Mouse (Mus musculus): Measurements from ENCODE around the gene Gm26741. TPM values are rescaled to one million over a fixed set of nuclear protein-coding genes. Genes with fewer than 3 reads are reported as not detected.

Gm26741 gene
- total RNA-seq, 4 experiments from 2014 or later: not detected

GRCm38 (mm10) chr10:52389438-52389837 lies 30.9 kb downstream of the Gm26741 start:
- no peak for DNase-seq (ENCODE audit: low spot score in 2 of 2)

GRCm38 (mm10) chr10:52391208-52391607 lies 32.6 kb downstream of the Gm26741 start:
- no peak for DNase-seq (ENCODE audit: low spot score in 2 of 2)

- no peak for DNase-seq (ENCODE audit: low spot score in 2 of 2)
These were observed 38.1 kb downstream of the Gm26741 start for GRCm38 (mm10) chr10:52396647-52397046.

DNA sequence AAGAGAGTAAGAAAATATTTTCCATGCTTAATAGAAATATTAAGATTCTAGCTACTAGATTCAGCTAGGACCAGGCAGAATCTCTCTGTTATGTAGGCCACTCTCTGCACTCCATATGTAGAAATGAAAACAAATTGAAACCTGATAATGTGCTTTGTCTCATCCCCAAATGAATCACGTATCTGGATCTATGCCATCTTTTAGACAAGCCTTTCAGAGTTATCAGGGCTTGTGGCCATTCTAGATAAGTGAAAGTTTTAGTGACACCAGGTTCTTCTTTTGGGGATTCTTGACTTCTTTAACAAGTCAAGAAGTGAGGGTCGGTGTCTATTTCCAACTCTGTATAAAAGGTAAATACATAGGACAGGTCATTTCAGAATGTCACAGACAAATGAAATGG lies 40.1 kb downstream of the Gm26741 start:
- DNase-seq (ENCODE audit: low spot score in 2 of 2): no peak

DNA sequence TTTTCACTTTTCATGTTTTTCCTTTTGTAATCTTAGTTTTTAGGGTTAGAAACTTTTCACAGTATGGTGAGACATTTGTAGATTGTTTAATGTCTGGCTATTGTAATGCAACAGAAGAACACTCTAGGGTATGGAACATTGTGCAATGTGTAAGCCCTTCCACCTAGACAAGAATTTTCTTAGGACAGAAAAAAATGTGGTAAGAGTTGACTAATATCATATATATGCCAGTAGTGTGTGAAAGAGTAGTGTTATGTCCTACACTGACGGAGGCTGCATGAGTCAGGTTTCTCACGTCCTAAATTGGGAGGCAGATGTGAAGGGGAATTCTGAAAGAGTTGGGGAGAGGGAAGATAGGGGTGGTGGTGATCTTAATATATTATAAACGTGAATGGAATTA lies 41.2 kb downstream of the Gm26741 start:
- DNase-seq (ENCODE audit: low spot score in 2 of 2): no peak

DNA sequence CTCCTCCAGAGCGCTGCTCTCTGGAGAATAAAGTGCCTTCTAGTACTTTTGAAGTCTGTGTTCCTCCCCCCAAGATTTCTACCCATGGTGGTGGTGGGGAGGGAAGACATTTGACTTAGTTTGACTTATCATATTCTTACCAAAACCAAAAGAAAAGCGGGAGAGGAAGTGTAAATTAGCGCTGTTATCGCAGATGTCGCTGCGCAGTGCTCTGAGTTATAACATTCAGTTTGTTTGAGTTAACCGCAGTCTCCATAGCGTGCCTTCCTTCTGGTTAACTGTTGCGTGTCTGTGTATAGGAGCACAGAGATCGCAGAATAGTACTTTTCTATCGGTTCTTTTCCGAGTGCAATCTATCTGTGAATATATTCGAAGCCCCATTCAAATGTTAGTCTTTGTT lies 46.6 kb downstream of the Gm26741 start:
- no peak for DNase-seq (ENCODE audit: low spot score in 2 of 2)

- no peak for DNase-seq (ENCODE audit: low spot score in 2 of 2)
These were observed 49.0 kb downstream of the Gm26741 start for GRCm38 (mm10) chr10:52407526-52407925.

Other genes starting within 250 kb of the Gm26741 start
- gene Ros1, start 163.5 kb upstream of the Gm26741 start, total RNA-seq (2022): not detected
- 1 to 10 TPM; 6.4 to 8.4 (median 7.3) TPM for gene Dcbld1, start 125.1 kb upstream of the Gm26741 start, total RNA-seq (2022)
- gene Gopc, start 23.4 kb downstream of the Gm26741 start, total RNA-seq (2022): 10 to 100 TPM; 40.2 to 43.0 (median 41.9) TPM
- gene Nepn, start 30.2 kb downstream of the Gm26741 start, total RNA-seq (2022): not detected
- gene Nus1, start 58.8 kb downstream of the Gm26741 start, total RNA-seq (2022): 10 to 100 TPM; 56.8 to 71.7 (median 60.3) TPM